Mouse (Mus musculus) c-Kit-positive CD71-negative TER-119-negative erythroid progenitor cells, embryonic 14.5 days (primary cell): Measurements from ENCODE around the gene Slc16a11.
"Not testable (repeated sequence)": the region's sequence is repeated elsewhere in the genome, so short reads cannot be mapped to it uniquely, and the experiment has no call there.

Experiments used
- DNase-seq: peaks from one replicate; pipeline ENCODE4 v3.0.0-alpha.2; 2013; ENCODE audit warnings: low read depth

Slc16a11 gene

DNA sequence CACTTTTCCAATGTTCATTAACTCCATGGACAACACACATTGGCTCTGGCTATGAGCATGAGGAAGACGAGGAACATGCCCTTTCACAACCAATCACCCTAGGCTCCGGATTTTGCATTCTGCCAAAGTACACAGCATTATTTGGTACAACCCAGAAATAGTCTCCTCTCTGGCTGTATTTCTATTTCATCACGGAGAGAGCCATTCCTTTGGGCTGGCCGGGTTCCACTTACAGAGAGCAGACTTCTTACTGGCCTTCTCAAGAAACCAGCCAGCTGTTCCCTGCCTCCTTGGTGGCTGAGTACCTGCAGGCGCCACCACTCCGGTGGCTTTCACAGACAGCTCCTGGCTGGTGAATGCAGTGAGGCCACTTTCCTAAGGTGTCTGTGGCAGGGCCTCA, at the start of gene Slc16a11:
Gene Slc16a11 (plus strand): TSS at position 330 of the 400 bp plus-strand sequence.
- no peak for DNase-seq

GRCm38 (mm10) chr11:70165972-70166921, 46.3 kb upstream of the Slc16a11 start:
- peak; percentile 31 for DNase-seq

DNA sequence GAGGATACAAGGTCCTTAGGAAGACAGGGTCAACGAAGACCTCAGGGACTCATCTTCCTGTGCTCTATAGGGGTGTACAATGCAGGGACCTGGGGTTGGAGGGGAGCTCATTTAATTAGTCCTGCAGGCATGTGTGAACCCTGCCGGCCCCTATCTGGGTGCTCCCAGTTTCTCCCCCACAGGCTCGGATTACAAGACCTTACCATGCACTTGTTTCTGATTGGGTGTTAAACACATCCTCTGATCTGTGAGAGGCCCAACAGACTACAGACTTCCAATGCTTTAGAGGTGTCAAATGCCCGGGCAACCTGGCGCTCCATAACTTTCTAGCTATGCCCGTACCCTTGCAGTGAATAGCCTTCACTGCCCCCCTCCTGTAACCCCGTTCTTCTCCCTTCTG, 44.4 kb upstream of the Slc16a11 start:
- DNase-seq: no peak

- not testable (repeated sequence) for DNase-seq
These were observed 43.1 kb upstream of the Slc16a11 start for GRCm38 (mm10) chr11:70169471-70169870.

- DNase-seq: no peak
These were observed 42.3 kb upstream of the Slc16a11 start for GRCm38 (mm10) chr11:70170291-70170690.

- no peak for DNase-seq
These were observed 41.4 kb upstream of the Slc16a11 start for GRCm38 (mm10) chr11:70171181-70171580.

- peak; percentile 43 for DNase-seq
These were observed 40.7 kb upstream of the Slc16a11 start for GRCm38 (mm10) chr11:70171847-70172246.

DNA sequence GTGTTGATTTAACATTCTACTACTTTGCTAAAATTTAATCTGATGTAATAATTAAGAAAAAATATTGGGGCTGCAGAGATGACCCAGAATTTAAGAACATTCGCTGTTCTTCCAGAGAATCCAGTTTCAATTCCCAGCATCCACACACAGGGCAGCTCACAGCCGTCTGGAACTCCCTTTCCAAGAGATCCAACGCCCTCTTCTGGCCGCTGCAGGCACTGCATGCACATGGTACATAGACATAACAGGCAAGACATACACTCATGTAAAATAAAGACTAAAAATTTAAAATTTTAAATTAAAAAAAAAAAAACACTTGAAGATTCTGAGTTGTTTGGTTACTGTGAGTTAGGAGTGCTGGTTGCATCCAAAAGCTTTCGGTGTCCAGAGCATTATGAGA, 40.3 kb upstream of the Slc16a11 start:
- no peak for DNase-seq

- DNase-seq: no peak
These were observed 38.1 kb upstream of the Slc16a11 start for GRCm38 (mm10) chr11:70174491-70174890.

GRCm38 (mm10) chr11:70177647-70178046, 34.9 kb upstream of the Slc16a11 start:
- no peak for DNase-seq

DNA sequence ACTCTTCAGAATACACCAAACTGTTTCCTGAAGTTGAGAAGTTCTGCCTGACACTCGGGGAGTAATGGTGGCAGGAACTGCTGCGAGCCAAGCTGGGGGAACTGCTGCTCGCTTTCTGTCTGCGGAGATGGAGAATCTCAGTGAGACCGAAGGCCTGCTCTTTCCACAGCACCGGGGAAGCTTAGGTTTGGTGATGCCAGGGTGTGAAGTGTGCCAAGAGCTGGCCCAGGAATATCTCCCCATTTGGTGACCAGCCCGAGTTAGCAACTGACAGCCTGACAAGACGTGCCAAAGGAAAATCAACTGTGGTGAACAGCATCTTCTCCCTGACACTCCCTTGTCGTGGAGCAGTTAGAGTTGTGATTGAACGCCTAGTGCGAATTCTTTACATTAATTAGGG, 34.2 kb upstream of the Slc16a11 start:
- no peak for DNase-seq

- no peak for DNase-seq
These were observed 33.8 kb upstream of the Slc16a11 start for GRCm38 (mm10) chr11:70178756-70179155.

GRCm38 (mm10) chr11:70179401-70179800, 33.2 kb upstream of the Slc16a11 start:
- no peak for DNase-seq

DNA sequence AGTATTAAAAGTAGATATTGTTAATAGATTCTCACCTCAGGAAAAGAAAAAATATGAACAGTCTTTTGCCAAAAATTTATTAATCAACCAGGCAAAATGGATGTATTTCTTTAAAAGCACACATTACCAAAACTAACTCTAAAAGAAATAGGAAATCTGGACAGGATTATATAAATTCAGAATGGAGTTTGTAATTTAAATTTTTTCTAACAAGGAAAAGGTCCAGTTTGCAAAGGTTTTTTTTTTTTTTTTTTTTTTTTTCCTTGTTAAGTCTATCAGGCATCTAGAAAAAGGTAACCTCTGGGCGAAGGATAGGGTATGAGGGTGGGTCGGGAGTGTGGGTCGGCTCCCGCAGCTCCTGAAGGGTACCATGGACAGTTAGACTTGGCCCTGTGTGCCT, 32.1 kb upstream of the Slc16a11 start:
- no peak for DNase-seq

DNA sequence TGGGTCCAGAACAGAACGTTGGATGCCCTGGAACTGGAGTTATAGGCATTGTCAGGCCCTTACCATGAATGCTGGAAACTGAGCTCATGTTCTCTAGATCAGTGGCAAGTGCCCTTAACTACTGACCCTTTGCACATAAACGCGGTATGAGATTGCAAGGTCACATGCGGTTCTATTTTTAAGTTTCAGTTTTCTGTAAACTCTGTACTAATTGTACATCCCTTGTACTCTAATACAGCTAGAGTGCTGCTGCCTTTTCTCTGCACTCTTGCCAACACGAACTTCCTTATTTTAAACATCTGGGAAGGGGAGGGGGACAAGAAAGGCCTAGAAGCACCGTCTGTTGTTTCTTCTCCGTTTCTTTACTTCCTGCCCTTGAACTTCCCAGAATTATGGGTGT, 27.4 kb upstream of the Slc16a11 start:
- no peak for DNase-seq

GRCm38 (mm10) chr11:70189319-70190134, 23.0 kb upstream of the Slc16a11 start:
- DNase-seq: no peak

GRCm38 (mm10) chr11:70191188-70191587, 21.4 kb upstream of the Slc16a11 start:
- DNase-seq: no peak

DNA sequence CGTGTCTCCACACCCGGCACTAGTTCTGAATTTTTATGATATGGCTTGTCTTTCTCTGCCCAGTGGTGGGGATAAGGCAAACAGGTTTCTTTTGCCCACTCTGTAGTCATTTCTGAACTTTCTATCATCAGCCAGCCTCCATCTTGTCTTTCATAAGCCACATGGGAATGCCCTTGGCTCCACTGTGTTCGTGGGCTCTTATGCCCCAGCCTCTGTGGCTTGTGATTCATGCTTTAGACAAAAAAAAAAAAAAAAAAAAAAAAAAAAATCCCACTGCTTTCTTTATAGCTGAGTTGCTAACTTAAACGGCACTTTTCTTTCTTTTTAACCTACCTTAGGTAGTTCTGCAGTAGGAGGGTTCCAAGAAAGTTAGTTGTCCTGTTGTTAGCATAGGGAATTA, 20.4 kb upstream of the Slc16a11 start:
- no peak for DNase-seq

DNA sequence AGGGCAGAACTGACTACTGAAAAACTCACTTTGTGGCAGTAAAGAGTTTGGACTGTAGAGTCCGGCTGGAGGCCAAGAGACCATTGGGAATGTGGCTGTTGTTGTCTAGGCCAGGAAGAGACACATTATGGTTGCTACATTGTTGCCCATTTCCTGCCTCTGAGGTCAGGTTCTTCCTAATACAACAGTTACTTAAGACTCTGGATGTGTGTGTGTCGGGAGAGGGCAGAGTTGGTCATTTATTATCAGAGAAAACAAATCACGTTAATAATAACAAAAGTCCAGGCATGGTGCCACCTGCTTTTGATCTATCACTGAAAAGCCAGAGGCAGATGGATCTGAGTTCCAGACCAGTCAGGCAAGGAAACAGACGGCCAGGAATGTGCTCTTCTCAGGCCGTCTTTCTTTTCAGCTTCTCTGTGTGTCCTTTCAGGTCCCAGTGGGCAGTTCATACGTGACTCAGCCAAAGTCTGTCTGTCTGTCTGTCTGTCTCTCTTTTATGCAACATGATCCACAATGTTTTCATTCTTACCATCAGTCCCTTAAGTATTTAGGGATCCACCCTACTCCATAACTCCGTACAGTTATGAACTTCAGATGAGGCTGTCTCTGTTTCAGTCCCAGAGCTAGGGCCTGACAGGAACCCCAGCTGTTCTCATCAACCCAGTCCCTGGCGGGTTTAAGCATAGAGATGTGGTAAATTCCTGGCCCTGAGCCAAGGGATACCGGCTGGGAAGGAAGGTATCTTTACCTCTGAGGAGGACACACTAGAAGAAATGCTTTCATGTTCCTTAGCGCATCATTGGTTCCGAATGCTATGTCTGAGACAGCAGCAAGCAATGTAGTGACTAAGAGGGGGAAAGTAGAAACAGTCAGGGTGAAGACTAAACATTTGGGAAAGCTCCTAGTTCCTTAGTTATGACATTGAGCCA, 18.9 kb upstream of the Slc16a11 start:
- DNase-seq: no peak

- DNase-seq: no peak
These were observed 14.2 kb upstream of the Slc16a11 start for GRCm38 (mm10) chr11:70198332-70198731.

- DNase-seq: no peak
These were observed 13.4 kb upstream of the Slc16a11 start for GRCm38 (mm10) chr11:70199107-70199506.
